Mouse (Mus musculus): ENCODE data around the gene Myo5c.

The Myo5c gene

GRCm38 (mm10) chr9:75231841-75232746 lies at the start of gene Myo5c:
TSS of gene Myo5c (plus strand) at chr9:75232020.
- DNase-seq (ENCODE audit: low read depth in 1 of 2, low spot score in 2 of 2) = no peak

GRCm38 (mm10) chr9:75187646-75188260 lies 44.1 kb upstream of the Myo5c start:
- DNase-seq (ENCODE audit: low read depth in 1 of 2, low spot score in 2 of 2) = no peak

GRCm38 (mm10) chr9:75193858-75194257 lies 38.0 kb upstream of the Myo5c start:
- no peak for DNase-seq (ENCODE audit: low read depth in 1 of 2, low spot score in 2 of 2)

GRCm38 (mm10) chr9:75196335-75196734 lies 35.5 kb upstream of the Myo5c start:
- DNase-seq (ENCODE audit: low read depth in 1 of 2, low spot score in 2 of 2) = peak; percentile 11 to 34

- no peak for DNase-seq (ENCODE audit: low read depth in 1 of 2, low spot score in 2 of 2)
Observed at GRCm38 (mm10) chr9:75197297-75197696, 34.5 kb upstream of the Myo5c start.

- no peak for DNase-seq (ENCODE audit: low read depth in 1 of 2, low spot score in 2 of 2)
Observed at GRCm38 (mm10) chr9:75201506-75201905, 30.3 kb upstream of the Myo5c start.

- DNase-seq (ENCODE audit: low read depth in 1 of 2, low spot score in 2 of 2) = no peak
Observed at GRCm38 (mm10) chr9:75202036-75202435, 29.8 kb upstream of the Myo5c start.

GRCm38 (mm10) chr9:75209246-75209645 lies 22.6 kb upstream of the Myo5c start:
- no peak for DNase-seq (ENCODE audit: low read depth in 1 of 2, low spot score in 2 of 2)

- no peak for DNase-seq (ENCODE audit: low read depth in 1 of 2, low spot score in 2 of 2)
Observed at GRCm38 (mm10) chr9:75210269-75210668, 21.6 kb upstream of the Myo5c start.

- DNase-seq (ENCODE audit: low read depth in 1 of 2, low spot score in 2 of 2) = no peak
Observed at GRCm38 (mm10) chr9:75214743-75215413, 16.9 kb upstream of the Myo5c start.

- no peak for DNase-seq (ENCODE audit: low read depth in 1 of 2, low spot score in 2 of 2)
Observed at GRCm38 (mm10) chr9:75219942-75220341, 11.9 kb upstream of the Myo5c start.

GRCm38 (mm10) chr9:75221420-75222287 lies 10.2 kb upstream of the Myo5c start:
- no peak for DNase-seq (ENCODE audit: low read depth in 1 of 2, low spot score in 2 of 2)

GRCm38 (mm10) chr9:75232860-75233259 lies 1.0 kb downstream of the Myo5c start:
- DNase-seq (ENCODE audit: low read depth in 1 of 2, low spot score in 2 of 2) = no peak

GRCm38 (mm10) chr9:75234271-75234741 lies 2.5 kb downstream of the Myo5c start:
- DNase-seq (ENCODE audit: low read depth in 1 of 2, low spot score in 2 of 2) = no peak

GRCm38 (mm10) chr9:75234983-75235627 lies 3.3 kb downstream of the Myo5c start:
- DNase-seq (ENCODE audit: low read depth in 1 of 2, low spot score in 2 of 2) = no peak

- DNase-seq (ENCODE audit: low read depth in 1 of 2, low spot score in 2 of 2) = no peak
Observed at GRCm38 (mm10) chr9:75235696-75236095, 3.9 kb downstream of the Myo5c start.

GRCm38 (mm10) chr9:75236416-75237308 lies 4.8 kb downstream of the Myo5c start:
- no peak for DNase-seq (ENCODE audit: low read depth in 1 of 2, low spot score in 2 of 2)

- no peak for DNase-seq (ENCODE audit: low read depth in 1 of 2, low spot score in 2 of 2)
Observed at GRCm38 (mm10) chr9:75238179-75238578, 6.4 kb downstream of the Myo5c start.

- no peak for DNase-seq (ENCODE audit: low read depth in 1 of 2, low spot score in 2 of 2)
Observed at GRCm38 (mm10) chr9:75243052-75243451, 11.2 kb downstream of the Myo5c start.
